In the genomic region with DNA sequence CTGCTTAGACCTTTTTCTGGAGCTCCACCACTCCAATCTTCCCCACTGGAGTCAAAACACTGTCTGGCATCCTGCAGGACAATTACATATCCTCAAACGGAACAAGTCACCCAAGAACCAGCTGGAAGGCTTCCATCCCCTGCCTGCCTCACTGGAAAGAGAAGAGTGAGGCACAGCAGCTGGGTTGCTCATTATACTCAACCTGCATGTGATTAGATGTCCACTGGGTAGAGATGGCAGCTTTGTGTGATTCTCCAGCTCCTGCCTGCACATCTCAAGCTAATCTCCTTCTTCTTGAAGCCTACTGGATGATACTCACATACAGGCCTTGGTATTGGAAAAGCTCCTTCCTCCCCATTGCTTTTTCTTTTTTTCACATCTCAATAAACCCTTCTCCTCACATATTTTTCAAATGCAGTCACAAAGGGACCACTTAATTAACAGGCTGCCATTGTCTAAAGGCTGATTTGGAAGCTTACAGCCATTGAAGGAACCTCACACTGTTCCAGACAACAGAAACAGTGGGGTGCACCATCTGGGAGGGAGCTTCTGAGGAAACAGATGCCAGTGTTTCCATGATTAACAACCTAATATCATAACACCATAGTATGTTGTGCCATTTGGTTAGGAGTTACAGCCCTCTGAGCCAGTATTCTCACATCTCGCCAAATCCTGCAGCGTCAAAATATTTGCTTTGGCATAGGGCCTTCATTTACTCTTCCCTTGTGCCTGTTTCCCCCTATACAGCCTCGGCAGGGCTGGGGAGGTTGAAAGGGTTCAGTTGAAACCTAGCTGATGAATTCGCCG, we compare ENCODE assay signal across 7 mouse cellular contexts.
DNase-seq lines count a peak whose midpoint lies in the region; ATAC-seq lines count a peak whose summit lies in the region.

No protein-coding gene starts in this region.

- H3K27ac ChIP-seq in forebrain, embryonic 15.5 days (replicated peaks), result no peak overlapping the region

- WGBS in forebrain, embryonic 15.5 days, result 22% methylated on average over 6 of the region's 6 CpGs

- no peak overlapping the region for H3K4me2 ChIP-seq in forebrain, embryonic 15.5 days (replicated peaks)

- no peaks in the 10 kb centered on the region for H3K9me3 ChIP-seq in forebrain, embryonic 15.5 days

- no peaks in the 10 kb centered on the region for H3K36me3 ChIP-seq in forebrain, embryonic 15.5 days

- ATAC-seq in forebrain, embryonic 15.5 days (replicated peaks), result peak; percentile 92
- ATAC-seq in activated CD4-positive, CD25-positive, alpha-beta regulatory T cell, adult 4 months, result no peak

- H3K9ac ChIP-seq in forebrain, embryonic 15.5 days (replicated peaks), result no peak overlapping the region

- no peak overlapping the region for H3K4me3 ChIP-seq in forebrain, embryonic 15.5 days

- peaks cover 5% of the 10 kb centered on the region for H3K4me1 ChIP-seq in forebrain, embryonic 15.5 days

- peaks cover 44% of the 10 kb centered on the region for H3K27me3 ChIP-seq in forebrain, embryonic 15.5 days

- peak; percentile 18 to 41 for DNase-seq in kidney, postnatal 4 days
- no peak for DNase-seq in kidney, postnatal 36 days
- peak; percentile 69 for DNase-seq in cerebellum, adult 11-12 months
- peak; percentile 60 for DNase-seq in lung, postnatal 14 days
- no peak for DNase-seq in kidney, postnatal 14 days

Comparison
In these comparisons a context has a peak if more than half of its experiments do, and no peak if none do; other contexts are left out.
1. DNase-seq: peak in kidney, postnatal 4 days (2 of 2), cerebellum, adult 11-12 months (single experiment) and lung, postnatal 14 days (single experiment); none in kidney, postnatal 36 days (0 of 2) and kidney, postnatal 14 days (single experiment).